Mouse (Mus musculus) liver, embryonic 12.5 days (tissue): ENCODE measurements around the gene Coro6. TPM values are rescaled to one million over a fixed set of nuclear protein-coding genes. Genes with fewer than 3 reads are reported as not detected.
A peak's percentile ranks its signal among the peaks of the same experiment; 100 is the strongest.

Experiments
- ATAC-seq: fragments of 200-750 bp; cut with Nextera tagmentation; 2 replicates; pipeline ENCODE4 v1.8.0; 2017; ENCODE audit warnings: moderate number of reproducible peaks, mild to moderate bottlenecking, moderate library complexity
- H3K27ac ChIP-seq: fragments of 300-500 bp; sonication (generic); 2 replicates; pipeline ENCODE4 v1.5.1; 2016; ENCODE audit warnings: mild to moderate bottlenecking
- H3K27me3 ChIP-seq: fragments of 300-500 bp; sonication (generic); replicated peaks from 2 replicates; pipeline ENCODE4 v1.6.1; 2016; ENCODE audit warnings: mild to moderate bottlenecking, moderate library complexity
- H3K36me3 ChIP-seq: fragments of 300-500 bp; sonication (generic); 2 replicates; pipeline ENCODE4 v1.6.1; 2016; ENCODE audit warnings: mild to moderate bottlenecking, moderate library complexity
- H3K4me1 ChIP-seq: fragments of 300-500 bp; sonication (generic); 2 replicates; pipeline ENCODE4 v1.6.1; 2016
- H3K4me2 ChIP-seq: fragments of 300-500 bp; sonication (generic); 2 replicates; pipeline ENCODE4 v1.6.1; 2016; ENCODE audit warnings: mild to moderate bottlenecking, moderate library complexity
- H3K4me3 ChIP-seq: fragments of 300-500 bp; sonication (generic); 2 replicates; pipeline ENCODE4 v1.5.1; 2016; ENCODE audit warnings: mild to moderate bottlenecking, moderate library complexity
- H3K9ac ChIP-seq: fragments of 300-500 bp; sonication (generic); 2 replicates; pipeline ENCODE4 v1.6.1; 2016; ENCODE audit warnings: mild to moderate bottlenecking, moderate library complexity
- H3K9me3 ChIP-seq: fragments of 300-500 bp; sonication (generic); replicated peaks from 2 replicates; pipeline ENCODE4 v1.6.1; 2016; ENCODE audit warnings: mild to moderate bottlenecking, moderate library complexity
- WGBS: fragments of 180-500 bp; shearing (Covaris S2); methylation state at CpG from one replicate; pipeline ENCODE4 v1.1.7; 2016; ENCODE audit not compliant: insufficient replicate concordance; 5-methylcytosine and 5-hydroxymethylcytosine counted together
- polyA plus RNA-seq: library from polyadenylated mRNA; unstranded; fragments of >200 nt; fragmentation: Nextera tagmentation; extraction: Ambion mirVana; gene quantifications from 2 replicates; pipeline ENCODE4 v1.2.1, GENCODE M21; 2016

The Coro6 gene
- polyA plus RNA-seq, 1 experiment from 2014 or later, result not detected

DNA sequence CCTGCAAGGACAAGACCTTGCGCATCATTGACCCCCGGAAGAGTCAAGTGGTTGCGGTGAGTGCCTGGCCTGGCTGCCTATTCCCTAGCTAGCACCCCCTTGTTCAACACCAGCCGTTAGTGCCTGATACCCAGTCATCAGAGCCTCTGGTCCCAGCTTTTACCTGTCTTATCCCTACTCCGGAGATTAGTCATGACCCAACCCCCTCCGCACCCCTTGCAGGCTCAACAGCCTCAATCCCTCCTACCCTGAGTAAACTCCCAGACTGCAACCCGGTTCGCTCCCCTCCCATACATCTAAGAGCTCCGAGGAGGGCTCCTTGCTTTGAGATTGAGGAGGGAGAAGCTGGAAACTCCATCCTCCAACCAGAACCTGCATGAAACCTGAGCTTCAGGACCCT, 4.3 kb downstream of the Coro6 start:
- Histone ChIP-seq H3K4me2 (peak overlapping the region; percentile 54), H3K27ac (no peak overlapping the region), H3K4me1 (peaks cover 28% of the 10 kb centered on the region), H3K9me3 (no peaks in the 10 kb centered on the region), H3K27me3 (peaks cover 79% of the 10 kb centered on the region), H3K4me3 (no peak overlapping the region), H3K36me3 (peaks cover 5% of the 10 kb centered on the region; the same call in 1 of the 2 replicates), H3K9ac (no peak overlapping the region)
- WGBS, result 33% methylated on average over 9 of the region's 9 CpGs
- ATAC-seq, result no peak

DNA sequence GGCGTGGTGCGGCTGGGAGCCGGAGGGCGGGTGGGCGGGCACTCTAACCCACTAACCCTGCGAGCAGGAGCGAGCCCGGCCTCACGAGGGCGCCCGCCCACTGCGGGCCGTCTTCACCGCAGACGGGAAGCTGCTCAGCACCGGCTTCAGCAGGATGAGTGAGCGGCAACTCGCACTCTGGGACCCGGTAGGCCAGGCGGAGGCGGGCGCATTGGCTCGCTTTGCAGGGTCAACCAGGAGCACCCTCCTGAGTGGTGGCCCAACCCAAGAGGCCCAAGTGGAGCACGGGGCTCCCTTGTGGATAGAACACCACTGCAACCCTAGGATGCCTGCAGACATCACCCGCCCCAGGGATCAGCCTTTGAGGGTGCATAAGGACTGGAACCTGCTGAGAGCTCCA, 4.9 kb downstream of the Coro6 start:
- 4% methylated on average over 25 of the region's 25 CpGs for WGBS
- H3K4me2 ChIP-seq, result peak overlapping the region; percentile 54
- peaks cover 23% of the 10 kb centered on the region for H3K4me1 ChIP-seq
- H3K36me3 ChIP-seq, result peaks cover 8% of the 10 kb centered on the region; the same call in 1 of the 2 replicates
- H3K9ac ChIP-seq, result no peak overlapping the region
- ATAC-seq, result peak; percentile 53
- no peaks in the 10 kb centered on the region for H3K9me3 ChIP-seq
- peaks cover 73% of the 10 kb centered on the region for H3K27me3 ChIP-seq
- H3K27ac ChIP-seq, result no peak overlapping the region
- H3K4me3 ChIP-seq, result peak overlapping the region; percentile 20; the same call in 1 of the 2 replicates

DNA sequence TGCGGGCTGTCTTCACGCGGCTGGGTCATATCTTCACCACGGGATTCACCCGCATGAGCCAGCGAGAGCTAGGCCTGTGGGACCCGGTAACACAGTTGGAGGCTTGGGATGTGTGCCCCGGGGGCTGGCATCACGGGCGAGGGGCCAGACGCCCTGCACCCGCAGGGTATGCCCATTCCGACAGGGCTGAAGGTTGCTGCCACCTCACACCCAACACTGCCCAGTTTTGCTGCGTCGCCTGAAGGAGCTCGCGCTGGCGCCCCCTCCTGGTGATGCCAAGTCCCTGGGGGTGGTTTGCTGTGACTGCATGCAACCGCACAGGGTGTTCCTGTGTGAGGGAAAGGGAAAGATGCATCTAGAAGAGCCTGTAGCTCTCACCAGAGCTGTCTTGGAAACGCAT, 5.6 kb downstream of the Coro6 start:
- no peak overlapping the region for H3K27ac ChIP-seq
- 12% methylated on average over 20 of the region's 20 CpGs for WGBS
- H3K27me3 ChIP-seq, result peaks cover 67% of the 10 kb centered on the region
- H3K4me2 ChIP-seq, result peak overlapping the region; percentile 54
- H3K36me3 ChIP-seq, result peaks cover 14% of the 10 kb centered on the region; the same call in 1 of the 2 replicates
- H3K9me3 ChIP-seq, result no peaks in the 10 kb centered on the region
- no peak for ATAC-seq
- peak overlapping the region; percentile 20; the same call in 1 of the 2 replicates for H3K4me3 ChIP-seq
- no peak overlapping the region for H3K9ac ChIP-seq
- H3K4me1 ChIP-seq, result peaks cover 17% of the 10 kb centered on the region

DNA sequence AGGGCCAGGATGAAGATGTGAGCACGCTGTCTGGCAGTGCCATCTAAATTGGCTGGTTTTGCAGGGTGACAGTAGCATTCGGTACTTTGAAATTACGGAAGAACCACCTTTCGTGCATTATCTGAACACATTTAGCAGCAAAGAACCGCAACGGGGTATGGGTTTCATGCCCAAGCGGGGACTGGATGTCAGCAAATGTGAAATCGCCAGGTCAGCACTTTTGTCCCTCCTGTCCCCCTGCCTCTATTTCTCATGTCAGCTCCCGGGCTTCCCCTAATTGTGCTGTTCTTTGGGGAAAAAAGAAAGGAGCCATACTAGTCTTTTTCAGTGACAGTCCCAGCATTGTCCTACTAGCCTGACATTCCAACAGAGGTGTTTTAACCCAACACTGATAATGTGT, 6.2 kb downstream of the Coro6 start:
- Histone ChIP-seq H3K27me3 (peaks cover 61% of the 10 kb centered on the region), H3K4me3 (no peak overlapping the region), H3K9ac (no peak overlapping the region), H3K27ac (no peak overlapping the region), H3K9me3 (no peaks in the 10 kb centered on the region), H3K36me3 (peaks cover 20% of the 10 kb centered on the region; the same call in 1 of the 2 replicates), H3K4me1 (peaks cover 14% of the 10 kb centered on the region), H3K4me2 (no peak overlapping the region)
- ATAC-seq, result no peak
- 75% methylated on average over 9 of the region's 9 CpGs for WGBS

DNA sequence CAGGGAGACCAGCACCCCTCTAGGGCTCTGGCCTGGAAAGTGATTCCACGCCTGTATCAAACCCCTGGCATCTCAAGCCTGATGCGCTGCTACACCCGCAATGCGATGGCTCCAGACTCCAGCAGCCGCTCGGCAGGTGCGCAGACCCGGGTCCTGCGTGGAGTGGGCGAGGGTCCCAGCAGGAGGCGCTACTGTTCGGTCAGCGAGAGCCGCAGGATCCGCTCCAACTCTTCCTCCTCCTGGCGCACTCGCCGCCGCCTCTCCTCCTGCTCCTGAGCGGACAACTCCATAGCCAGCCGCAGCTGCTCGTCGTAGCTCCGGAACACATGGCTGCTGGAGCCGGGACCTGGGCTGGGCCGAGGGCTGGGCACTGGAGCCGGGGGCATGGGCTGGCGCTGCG, 9.2 kb downstream of the Coro6 start:
- 78% methylated on average over 29 of the region's 29 CpGs for WGBS

DNA sequence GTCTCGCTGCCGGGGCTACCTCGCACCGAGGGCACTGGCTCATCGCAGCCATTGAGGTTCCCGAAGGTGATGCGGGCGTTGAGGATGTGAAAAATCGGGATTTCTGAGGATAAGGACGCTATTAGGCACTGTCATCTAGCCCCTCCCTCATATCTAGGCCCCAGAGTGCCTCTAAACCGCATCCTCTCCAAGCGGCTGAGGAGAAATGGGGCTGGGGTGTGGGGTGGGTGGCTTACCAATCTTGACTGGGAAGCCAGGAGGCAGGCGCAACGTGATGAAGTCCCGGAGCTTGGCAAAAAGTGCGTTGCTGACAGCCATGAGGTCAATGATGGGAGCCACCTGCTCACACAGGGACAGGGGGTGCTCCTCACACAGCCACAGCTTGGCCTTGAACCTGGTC, 10.6 kb downstream of the Coro6 start:
- ATAC-seq, result no peak
- Histone ChIP-seq H3K4me2 (no peak overlapping the region), H3K36me3 (peaks cover 24% of the 10 kb centered on the region; the same call in 1 of the 2 replicates), H3K4me3 (no peak overlapping the region), H3K9me3 (no peaks in the 10 kb centered on the region), H3K27me3 (peaks cover 17% of the 10 kb centered on the region), H3K9ac (no peak overlapping the region), H3K27ac (no peak overlapping the region), H3K4me1 (peaks cover 3% of the 10 kb centered on the region)
- WGBS, result 85% methylated on average over 16 of the region's 16 CpGs

More for the DNA sequence above, 9.2 kb downstream of the Coro6 start:
- Histone ChIP-seq H3K4me2 (no peak overlapping the region), H3K4me1 (peaks cover 14% of the 10 kb centered on the region), H3K27ac (no peak overlapping the region), H3K9me3 (no peaks in the 10 kb centered on the region), H3K27me3 (peaks cover 30% of the 10 kb centered on the region), H3K9ac (no peak overlapping the region), H3K36me3 (peaks cover 24% of the 10 kb centered on the region; the same call in 1 of the 2 replicates), H3K4me3 (no peak overlapping the region)
- ATAC-seq, result no peak

DNA sequence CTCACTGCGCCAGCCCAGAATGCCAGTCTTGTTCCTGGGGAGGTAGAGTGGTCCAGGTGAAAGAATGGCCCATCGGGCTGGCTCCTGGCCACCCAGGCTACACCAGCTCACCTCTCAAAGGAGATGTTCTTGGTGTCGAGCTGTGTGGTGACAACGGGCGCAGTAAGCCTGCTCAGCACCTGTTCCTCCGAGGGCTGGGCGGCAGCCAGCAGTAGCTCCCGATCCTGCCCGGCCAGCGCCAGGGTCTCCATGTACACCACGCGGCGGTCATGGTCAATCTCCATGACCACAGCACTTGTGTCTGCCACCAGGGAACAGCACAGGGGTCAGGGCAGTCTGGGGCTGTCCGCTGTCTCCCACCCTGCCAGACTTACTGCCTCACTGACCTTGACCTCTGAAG, 14.0 kb downstream of the Coro6 start:
- Histone ChIP-seq H3K4me1 (no peaks in the 10 kb centered on the region), H3K27me3 (no peaks in the 10 kb centered on the region), H3K9me3 (no peaks in the 10 kb centered on the region), H3K36me3 (peaks cover 22% of the 10 kb centered on the region; the same call in 1 of the 2 replicates), H3K4me2 (no peak overlapping the region), H3K27ac (no peak overlapping the region), H3K9ac (no peak overlapping the region), H3K4me3 (no peak overlapping the region)
- no peak for ATAC-seq
- WGBS, result 94% methylated on average over 14 of the region's 14 CpGs

DNA sequence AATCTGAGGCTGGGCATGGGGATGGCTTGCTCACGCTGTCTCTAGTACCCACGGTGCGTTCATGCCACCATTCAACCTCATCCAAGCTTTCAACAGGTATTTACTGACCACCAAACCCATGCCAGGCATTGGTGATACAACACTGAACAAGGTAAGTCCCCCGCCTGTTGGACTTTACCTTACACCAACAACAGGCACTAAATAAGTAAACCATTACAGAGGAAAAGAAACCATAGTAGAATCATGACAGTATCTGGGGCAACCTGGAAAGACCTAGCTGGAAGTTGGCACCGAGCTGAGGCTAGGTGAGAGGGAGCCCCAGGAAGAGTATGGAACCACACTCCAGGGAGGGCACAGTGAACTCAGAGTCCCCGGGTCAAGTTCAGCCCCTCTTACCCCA, 14.7 kb downstream of the Coro6 start:
- WGBS, result 72% methylated on average over 6 of the region's 6 CpGs
- Histone ChIP-seq H3K36me3 (peaks cover 18% of the 10 kb centered on the region; the same call in 1 of the 2 replicates), H3K27ac (no peak overlapping the region), H3K4me1 (no peaks in the 10 kb centered on the region), H3K27me3 (no peaks in the 10 kb centered on the region), H3K9me3 (no peaks in the 10 kb centered on the region), H3K9ac (no peak overlapping the region), H3K4me3 (no peak overlapping the region), H3K4me2 (no peak overlapping the region)
- ATAC-seq, result no peak

DNA sequence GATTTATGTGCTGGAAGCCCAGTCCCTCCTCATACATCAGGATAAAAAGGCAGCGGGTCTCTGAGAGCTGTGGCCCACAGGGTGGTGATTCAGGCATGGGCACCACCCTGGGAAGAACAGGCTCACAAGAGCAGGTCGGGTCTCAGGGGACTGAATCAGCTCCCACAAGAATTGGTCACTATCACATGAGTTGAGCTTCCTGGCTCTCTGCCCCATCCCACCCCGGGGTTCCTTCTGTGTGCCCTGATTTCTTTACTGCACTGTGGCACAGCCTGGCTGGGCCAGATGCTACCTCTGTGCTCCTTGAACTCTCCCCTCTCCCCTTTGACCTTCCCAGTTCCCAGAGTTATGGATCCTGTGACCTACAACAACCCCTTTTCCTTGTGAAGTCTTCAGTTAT, 20.8 kb downstream of the Coro6 start:
- no peaks in the 10 kb centered on the region for H3K9me3 ChIP-seq
- 43% methylated on average over 3 of the region's 3 CpGs for WGBS
- no peak overlapping the region for H3K9ac ChIP-seq
- H3K4me2 ChIP-seq, result no peak overlapping the region
- peaks cover under 1% of the 10 kb centered on the region; the same call in 1 of the 2 replicates for H3K27me3 ChIP-seq
- ATAC-seq, result no peak
- no peaks in the 10 kb centered on the region for H3K36me3 ChIP-seq
- H3K4me3 ChIP-seq, result no peak overlapping the region
- peaks cover 14% of the 10 kb centered on the region; the same call in 1 of the 2 replicates for H3K4me1 ChIP-seq
- no peak overlapping the region for H3K27ac ChIP-seq

DNA sequence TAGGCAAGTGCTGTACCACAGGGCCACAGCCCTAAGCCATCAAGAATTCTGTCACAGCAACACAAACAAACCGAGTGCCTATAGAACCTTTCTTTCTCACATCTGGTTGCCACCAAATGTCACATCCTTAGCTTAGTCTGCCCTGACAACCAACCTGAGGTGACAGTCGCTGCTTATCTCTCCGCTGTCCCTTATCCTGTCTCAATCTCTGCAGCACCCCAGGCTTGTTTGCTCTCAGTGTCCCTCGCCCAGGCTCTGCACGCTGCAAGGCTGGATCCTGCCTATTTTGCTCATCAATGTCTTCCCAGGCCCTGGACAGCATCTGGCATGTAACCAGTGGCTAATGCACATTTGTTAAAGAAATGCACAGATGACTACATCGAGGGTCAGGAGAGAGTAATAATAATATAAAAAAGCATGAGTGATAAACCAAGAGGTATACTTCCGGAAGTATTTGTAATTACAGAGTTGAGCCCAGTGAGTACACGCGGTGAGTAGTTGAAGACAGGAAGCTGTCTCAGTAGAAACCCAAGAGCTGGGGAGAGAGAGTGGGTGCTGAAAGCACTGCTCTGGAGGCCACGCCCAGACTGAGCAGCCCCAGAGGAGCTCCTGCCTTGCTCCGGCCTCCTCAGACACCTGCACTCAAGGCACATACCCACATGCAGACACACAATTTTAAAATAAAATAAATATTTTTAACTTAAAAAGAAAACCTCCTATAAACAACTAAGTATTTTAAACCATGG, 21.5 kb downstream of the Coro6 start:
- H3K27ac ChIP-seq, result no peak overlapping the region
- no peaks in the 10 kb centered on the region for H3K9me3 ChIP-seq
- H3K9ac ChIP-seq, result no peak overlapping the region
- no peaks in the 10 kb centered on the region for H3K36me3 ChIP-seq
- no peak for ATAC-seq
- no peak overlapping the region for H3K4me2 ChIP-seq
- H3K4me1 ChIP-seq, result peaks cover 20% of the 10 kb centered on the region
- WGBS, result 44% methylated on average over 11 of the region's 11 CpGs
- H3K4me3 ChIP-seq, result no peak overlapping the region
- H3K27me3 ChIP-seq, result peaks cover 7% of the 10 kb centered on the region

DNA sequence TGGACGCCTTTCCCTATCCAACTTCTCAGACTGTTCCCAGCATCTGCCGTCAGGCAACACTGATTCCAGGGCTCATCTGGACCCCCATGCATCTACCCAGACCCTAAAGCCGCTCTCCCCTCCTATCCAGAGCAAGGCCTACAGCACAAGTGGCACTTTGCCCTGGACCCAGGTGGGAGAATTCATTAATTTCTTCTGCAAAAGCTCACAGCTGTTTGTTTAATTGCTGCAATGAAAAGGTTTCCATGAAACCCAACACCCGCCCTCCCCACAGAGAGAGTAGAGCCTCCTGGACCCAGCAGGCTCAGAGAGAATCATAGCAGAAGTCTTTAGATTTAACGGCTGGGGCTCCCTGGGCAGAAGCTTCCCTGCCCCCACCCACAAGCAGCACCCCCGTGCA, 23.0 kb downstream of the Coro6 start:
- peaks cover 34% of the 10 kb centered on the region for H3K4me1 ChIP-seq
- H3K4me3 ChIP-seq, result no peak overlapping the region
- ATAC-seq, result no peak
- no peak overlapping the region for H3K27ac ChIP-seq
- H3K9ac ChIP-seq, result no peak overlapping the region
- 70% methylated on average over 6 of the region's 6 CpGs for WGBS
- peaks cover 21% of the 10 kb centered on the region for H3K27me3 ChIP-seq
- H3K9me3 ChIP-seq, result no peaks in the 10 kb centered on the region
- no peak overlapping the region for H3K4me2 ChIP-seq
- H3K36me3 ChIP-seq, result no peaks in the 10 kb centered on the region

DNA sequence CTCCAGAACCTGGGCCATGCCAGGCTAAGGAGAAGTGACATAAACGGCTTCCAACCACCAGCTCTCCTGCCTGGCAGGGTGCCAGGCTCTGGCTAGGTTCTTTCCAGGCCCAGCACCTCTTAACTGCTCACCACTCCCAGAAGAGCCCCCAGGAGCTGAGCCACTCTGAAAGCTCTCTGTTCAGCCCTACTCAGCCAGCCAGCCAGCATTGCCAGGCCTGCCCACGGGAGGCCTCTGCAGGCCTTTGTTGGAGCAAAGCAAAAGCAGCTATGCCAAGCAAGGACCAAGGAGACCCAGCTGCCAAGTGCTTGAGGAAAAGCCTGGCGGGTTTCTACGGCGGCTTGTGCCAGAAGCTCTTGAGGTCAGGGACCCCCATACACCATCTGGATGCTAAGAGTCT, 24.6 kb downstream of the Coro6 start:
- no peak overlapping the region for H3K27ac ChIP-seq
- H3K4me2 ChIP-seq, result no peak overlapping the region
- no peaks in the 10 kb centered on the region for H3K36me3 ChIP-seq
- 82% methylated on average over 5 of the region's 5 CpGs for WGBS
- no peak for ATAC-seq
- H3K4me1 ChIP-seq, result peaks cover 49% of the 10 kb centered on the region
- H3K9me3 ChIP-seq, result no peaks in the 10 kb centered on the region
- H3K4me3 ChIP-seq, result no peak overlapping the region
- no peak overlapping the region for H3K9ac ChIP-seq
- H3K27me3 ChIP-seq, result peaks cover 29% of the 10 kb centered on the region
